Mouse (Mus musculus) right cerebral cortex, postnatal 36 days (tissue): Measurements from ENCODE around the gene Rnf225.
A peak's percentile ranks its signal among the peaks of the same experiment; 100 is the strongest.
"Not testable (repeated sequence)": the region's sequence is repeated elsewhere in the genome, so short reads cannot be mapped to it uniquely, and the experiment has no call there.

ENCODE experiments used
- DNase-seq, 2 experiments: peaks; one replicate each; pipeline ENCODE4 v3.0.0; 2022; ENCODE audit warnings: low spot score in 2 of 2, mixed read lengths in 1 of 2

Rnf225 gene

DNA sequence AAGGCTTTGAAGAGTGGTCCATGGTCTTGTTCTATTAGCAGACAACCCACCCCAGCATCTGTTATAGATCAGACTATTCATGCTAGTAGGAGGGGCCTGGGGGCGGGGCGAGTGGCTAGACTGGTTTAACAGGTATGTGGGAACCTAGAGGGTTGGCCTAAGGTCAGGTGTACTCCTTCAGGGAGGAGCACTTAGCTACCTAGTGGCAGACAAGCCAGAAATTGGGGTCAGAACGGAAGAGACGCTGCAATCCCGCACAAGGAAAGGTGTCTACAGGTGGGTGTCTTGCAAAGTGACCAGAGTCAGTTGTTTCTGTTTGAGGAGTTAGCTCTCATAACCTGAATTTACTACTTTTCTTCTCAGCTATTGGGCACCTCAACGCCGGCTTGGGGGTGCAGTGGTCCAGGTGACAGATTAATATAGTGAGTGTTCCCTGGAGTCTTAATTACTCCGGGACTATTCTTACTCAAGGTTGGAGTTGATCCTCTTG, at the start of gene Rnf225:
Gene Rnf225, plus strand, starts transcription at position 226 of the 490 bp plus-strand sequence.
- no peak for DNase-seq

DNA sequence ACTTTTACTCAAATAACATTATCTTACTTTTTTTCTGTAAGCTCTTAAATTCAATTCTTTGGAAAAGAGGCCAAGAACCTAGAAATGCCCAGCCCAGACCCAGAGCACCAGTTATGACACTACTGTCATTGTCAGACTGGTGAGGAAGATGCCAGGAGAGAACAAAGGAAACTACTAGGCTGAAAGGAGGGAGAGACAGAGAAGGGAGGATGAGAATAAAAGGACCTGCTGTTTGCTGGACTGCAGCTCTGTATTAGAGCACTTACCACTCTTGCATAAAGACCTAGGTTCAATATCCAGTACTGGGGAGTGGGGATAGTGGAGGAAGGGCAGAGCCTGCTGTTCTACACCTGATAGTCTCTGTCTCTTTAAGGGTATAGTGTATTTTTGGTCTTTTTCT, 47.2 kb upstream of the Rnf225 start:
- DNase-seq = no peak

DNA sequence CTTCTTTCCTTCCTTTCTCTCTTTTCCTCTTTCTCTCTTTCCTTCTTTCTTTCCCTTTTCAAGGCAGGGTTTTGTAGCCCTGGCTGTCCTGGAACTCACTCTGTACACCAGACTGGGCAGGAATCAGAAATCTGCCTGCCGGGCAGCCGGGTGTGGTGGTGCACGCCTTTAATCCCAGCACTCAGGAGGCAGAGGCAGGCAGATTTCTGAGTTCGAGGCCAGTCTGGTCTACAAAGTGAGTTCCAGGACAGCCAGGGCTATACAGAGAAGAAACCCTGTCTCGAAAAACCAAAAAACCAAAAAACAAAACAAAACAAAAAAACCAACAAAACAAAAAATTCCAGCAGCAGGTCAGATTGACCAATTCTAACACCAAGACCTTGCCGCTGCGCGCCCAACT, 46.7 kb upstream of the Rnf225 start:
- not testable (repeated sequence) for DNase-seq

DNA sequence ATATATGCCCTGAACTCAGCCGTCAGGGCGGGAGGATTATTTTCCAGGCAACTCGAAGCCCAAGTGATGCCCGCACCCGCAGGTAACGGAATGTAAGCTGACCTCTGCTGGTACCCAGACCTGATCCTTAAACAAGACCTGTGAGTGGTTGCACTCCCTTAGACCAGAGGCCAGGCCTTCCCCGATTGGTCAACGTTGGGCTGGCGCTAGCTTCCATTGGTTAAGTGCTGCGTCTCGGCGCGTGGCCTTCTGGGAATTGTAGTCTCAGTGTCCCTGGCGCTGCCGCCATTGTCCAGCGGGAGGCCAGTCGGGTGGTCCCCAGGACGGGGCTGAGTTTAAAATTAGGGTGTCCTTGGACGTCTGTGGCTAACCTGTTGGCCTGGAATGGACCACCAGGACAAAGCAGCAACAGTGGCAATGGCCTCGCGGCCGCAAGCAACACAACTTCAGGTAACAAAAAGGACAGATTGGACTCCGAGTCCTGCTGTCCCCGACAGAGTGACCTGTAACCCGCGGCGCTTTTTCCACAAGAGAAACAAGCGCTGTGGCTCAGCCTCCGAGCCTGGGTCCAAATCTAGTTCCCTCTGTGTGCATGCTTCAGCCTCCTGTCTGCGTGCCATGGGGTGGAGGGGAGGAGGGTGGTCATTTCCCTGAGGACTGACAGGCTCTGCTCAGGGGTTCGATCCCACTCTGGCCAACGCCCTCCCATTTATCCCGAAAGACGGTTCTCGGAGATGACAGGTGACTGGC, 46.1 kb upstream of the Rnf225 start, which contains the start of gene Zfp128:
Gene Zfp128, plus strand, starts transcription at position 267 of the 750 bp plus-strand sequence.
- DNase-seq = peak; percentile 96 to 97

DNA sequence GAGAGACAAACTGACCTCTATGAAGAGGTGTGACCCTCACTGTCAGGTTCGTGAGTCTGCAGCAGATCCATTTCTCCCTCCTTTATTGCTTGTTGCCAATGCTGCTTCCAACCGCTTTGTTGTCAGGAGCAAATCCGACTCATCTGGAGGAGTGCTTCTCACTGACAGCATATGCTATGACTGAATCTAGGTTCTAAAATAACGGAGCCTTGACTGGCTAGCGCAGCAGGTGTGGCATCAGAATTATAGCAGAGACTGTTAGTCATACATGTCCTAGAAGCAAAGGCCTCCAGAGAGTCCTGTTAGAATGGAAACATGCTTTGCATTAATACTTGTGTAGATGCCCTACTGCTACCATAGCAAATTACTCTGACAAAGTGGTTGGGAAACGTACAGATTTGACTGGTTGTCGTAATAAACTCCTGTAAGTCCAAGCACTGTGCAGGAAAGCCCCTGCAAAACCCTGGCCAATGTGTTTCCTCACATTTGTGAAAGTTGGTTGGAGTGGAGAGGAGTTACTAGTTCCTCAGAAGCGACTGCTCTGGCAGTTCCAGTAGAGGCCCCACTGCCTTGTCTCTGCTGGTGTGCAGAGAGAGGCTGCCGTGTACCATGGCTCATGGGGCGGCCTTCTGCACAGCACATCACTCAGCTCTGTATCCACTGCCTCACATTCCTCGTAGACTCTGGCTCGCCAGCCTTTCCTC, 40.5 kb upstream of the Rnf225 start:
- DNase-seq = no peak

DNA sequence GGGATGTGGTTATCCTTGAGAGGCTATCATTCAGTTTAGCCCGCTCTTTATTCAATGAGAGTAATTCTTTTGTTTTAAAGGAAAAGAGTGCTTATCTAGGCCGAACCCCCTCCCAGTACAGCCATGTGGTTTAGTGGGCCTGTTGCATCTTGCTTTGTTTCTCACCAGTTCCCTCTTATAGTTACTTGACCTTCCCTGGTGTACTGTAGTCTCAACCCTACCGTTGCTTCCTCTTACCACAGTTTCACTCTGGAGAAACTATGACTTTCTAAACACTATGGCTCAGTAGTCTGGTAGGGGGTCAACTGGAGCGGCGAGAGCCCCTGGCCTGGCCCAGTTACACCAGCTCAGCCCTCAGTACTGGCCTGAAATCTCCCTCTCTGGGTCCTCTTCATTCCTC, 39.6 kb upstream of the Rnf225 start:
- no peak for DNase-seq

DNA sequence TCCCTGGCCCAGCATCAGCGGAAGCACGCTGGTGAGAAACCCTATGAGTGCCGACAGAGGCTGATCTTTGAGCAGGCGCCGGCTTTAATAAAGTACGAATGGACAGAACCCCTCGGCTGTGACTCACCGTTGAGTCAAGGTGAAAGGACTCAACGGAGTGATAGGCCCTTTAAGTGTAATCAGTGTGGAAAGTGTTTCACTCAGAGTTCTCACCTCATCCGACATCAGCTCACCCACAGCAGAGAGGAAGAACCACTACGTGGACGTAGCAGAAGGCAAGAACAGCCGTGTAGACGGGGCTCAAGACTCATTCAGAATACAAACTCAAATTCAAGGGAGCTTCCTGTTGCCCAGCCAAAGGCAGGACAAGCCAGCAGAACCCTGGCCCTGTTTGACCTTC, 36.3 kb upstream of the Rnf225 start:
- DNase-seq = no peak

DNA sequence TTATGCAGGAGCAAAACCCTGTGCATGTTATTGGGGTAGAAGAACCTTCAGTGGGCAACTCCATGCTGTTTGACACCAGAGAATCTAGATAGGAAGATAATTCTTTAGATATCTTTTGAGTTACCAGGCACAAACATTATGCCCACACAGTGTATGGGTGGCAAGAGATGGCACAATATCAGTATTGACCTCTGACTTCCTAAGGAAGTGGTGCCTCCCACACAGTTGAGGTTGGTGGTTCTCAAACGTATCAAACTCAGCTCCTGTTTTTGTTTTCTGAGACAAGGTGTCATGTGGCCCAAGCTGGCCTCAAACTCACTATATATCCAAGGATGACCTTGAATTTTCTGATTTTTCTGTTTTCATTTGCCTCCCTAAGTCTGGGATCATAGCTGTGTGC, 35.9 kb upstream of the Rnf225 start:
- DNase-seq = no peak

DNA sequence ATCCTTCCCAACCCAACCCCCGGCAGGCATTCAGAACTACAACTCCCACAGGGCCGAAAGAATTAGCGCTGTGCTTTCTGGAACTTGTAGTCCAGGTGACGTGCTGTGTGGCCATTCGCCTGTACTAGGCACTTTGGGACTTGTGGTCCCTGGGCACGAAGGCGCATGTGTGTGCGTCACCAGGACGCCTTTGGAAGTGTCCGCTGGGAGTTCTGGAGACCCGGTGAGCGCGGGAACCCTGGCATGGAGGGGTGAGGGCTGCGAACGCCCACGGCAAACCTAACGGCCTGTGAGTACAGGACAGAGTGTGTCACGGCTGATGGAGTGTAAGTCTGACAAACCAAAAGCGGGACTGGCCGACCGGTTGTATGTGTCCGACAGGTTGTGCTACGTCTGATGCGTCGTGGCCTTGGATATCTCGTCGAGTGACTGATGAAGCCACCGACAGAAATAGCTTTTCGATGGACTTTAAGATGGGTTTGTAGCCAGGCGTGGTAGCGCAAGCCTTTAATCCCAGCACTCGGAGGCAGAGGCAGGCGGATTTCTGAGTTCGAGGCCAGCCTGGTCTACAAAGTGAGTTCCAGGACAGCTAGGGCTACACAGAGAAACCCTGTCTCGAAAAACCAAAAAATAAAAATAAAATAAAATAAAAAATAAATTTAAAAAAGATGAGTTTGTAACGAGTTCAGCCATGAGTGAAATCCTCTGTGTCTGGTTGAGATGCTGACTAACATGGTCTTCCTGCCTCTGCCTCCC, 29.4 kb upstream of the Rnf225 start, which contains the start of gene Zscan22:
Gene Zscan22, plus strand, starts transcription at position 161 of the 756 bp plus-strand sequence.
- DNase-seq = peak; percentile 97 to 98

DNA sequence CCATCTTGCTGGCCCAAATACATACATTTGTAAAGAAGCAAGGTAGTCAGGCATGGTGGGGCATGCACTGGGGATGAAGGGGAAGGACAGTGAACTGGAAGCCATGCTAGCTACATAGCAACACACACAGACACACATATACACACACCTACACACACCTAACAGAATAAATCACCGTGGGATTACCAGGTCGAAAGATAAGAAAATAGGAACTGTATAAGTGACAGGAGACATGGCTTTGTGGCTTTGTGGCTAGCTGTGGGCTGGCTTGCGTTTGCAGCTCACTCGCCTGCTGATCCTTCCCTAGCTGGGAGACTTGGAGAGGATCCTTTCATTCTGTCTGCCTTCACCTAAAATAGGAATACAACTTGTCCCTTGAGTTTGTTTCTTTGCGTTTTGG, 25.7 kb upstream of the Rnf225 start:
- no peak for DNase-seq

DNA sequence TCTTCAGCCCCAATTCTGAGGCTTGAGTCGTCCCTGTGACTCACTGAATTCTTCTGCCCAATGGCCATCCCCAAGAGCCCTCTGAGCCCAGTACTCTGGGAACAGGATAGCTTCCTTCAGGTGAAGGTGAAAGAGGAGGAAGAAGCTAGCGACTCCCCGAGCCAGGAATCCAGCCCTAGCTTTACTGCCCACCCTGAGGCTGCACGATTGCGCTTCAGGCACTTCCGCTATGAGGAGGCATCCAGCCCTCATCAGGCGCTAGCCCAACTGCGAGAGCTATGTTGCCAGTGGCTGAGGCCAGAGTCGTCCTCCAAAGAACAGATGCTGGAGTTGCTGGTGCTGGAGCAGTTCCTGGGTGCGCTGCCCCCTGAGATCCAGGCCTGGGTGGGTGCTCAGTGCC, 23.6 kb upstream of the Rnf225 start:
- DNase-seq = no peak

DNA sequence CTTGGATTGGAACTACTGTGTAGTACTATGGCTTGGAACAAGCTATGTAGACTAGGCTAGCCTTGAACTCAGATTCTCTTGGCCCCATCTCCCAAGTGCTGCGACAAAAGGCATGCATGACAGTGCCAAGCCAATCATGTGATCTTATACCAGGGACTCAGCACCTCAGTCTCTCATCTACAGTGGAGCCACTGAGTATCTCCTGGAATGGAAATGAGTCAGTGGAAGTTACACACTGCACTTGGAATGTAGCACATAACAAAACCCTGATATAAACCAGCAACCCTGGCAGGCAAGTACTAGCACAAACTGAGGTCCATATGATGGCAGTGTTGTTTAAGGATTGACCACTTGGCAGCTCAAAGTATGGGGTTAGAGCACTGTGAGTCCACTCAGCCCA, 22.1 kb upstream of the Rnf225 start:
- DNase-seq = no peak

DNA sequence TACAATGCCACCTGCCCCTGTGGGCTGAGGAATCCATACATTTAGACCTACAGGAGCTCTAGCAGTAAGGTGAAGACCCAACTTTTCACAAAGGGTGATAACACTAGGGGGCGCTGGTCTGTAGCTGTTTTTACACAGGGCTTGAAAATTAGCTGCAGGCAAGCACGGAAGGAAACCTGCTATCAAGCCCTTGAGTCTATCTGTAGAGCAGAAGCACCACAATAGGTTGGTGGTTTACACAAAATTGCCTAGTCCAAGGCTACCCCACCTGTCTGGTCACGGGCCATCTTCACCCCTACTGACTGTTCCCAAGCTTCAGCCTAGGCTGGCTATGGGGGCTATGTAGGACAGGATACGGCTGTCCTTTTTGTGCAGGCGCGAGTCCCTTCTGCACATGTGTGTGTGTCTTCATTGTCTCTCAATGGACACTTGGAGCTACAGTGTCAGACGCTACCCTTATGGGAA, 17.7 kb upstream of the Rnf225 start:
- peak; percentile 57 to 59 for DNase-seq

DNA sequence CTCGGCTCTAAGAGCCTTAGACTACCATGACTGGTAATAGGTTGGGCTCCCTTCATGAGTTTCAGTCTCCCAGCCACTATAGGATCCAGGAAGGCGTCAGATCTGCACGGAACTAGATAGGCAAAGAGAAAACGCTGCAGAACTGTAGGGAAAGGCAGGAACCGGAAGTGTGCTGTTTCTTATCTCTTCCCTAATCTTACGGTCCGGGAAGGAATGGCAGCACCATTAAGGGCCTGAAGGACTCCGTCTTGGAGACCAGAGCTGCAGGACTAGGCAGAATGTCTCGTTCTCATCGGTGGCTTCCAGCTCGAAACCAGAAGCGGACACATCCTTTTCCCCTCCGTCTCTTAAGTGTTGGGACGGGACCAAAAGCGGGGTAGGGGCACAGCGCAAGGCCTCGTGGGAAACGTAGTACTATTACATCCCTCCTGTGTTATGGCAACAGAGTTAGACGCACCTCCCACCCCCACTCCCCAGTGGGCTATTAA, 17.0 kb upstream of the Rnf225 start:
- peak; percentile 50 to 54 for DNase-seq

DNA sequence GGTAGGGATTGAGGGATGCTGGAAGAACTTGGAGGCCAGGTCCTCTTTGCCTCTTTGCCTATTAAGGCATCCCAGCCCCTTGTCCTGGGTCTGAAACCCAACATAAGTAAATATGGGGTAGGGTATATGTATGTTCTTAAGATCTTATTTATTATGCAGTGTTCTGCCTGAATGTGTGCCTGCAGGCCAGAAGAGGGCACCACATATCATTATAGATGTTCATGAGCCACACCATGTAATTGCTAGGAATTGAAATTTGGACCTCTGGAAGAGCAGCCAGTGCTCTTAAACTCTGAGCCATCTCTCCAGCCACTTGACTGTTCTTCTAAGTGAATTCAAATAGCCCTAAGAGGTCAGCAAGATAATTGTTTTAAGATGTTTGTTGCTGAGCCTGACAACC, 13.7 kb upstream of the Rnf225 start:
- DNase-seq = no peak

DNA sequence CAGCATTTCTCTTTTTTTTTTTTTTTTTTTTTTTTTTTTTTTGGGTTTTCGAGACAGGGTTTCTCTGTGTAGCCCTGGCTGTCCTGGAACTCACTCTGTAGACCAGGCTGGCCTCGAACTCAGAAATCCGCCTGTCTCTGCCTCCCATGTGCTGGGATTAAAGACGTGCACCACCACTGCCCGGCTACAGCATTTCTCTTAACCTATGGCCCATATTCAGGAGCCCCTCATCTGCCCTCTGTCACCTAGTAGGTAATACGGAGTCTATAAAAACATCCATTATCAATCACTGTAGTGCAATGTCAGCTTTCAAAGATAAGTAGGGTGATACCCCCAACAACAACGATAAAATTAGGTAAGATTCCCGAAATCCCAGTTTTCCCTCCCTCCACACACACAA, 6.7 kb upstream of the Rnf225 start:
- not testable (repeated sequence) for DNase-seq

DNA sequence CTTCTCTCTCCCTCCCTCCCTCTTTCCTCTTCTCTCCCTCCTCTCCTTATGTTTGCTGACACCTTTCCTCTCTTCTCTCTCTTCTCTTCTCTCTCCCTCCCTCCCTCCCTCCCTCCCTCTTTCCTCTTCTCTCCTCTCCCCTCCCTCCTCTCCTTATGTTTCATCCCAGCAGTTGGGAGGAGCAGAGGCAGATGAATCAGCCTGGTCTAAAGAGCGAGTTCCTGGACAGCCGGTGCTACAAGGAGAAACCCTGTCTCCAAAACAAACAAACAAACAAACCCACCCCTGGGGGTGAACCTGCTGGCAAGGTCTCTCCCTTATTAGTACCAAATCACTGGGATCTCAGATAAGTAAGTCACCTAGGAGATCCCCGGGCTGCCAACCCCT, 5.9 kb upstream of the Rnf225 start:
- DNase-seq = no peak

DNA sequence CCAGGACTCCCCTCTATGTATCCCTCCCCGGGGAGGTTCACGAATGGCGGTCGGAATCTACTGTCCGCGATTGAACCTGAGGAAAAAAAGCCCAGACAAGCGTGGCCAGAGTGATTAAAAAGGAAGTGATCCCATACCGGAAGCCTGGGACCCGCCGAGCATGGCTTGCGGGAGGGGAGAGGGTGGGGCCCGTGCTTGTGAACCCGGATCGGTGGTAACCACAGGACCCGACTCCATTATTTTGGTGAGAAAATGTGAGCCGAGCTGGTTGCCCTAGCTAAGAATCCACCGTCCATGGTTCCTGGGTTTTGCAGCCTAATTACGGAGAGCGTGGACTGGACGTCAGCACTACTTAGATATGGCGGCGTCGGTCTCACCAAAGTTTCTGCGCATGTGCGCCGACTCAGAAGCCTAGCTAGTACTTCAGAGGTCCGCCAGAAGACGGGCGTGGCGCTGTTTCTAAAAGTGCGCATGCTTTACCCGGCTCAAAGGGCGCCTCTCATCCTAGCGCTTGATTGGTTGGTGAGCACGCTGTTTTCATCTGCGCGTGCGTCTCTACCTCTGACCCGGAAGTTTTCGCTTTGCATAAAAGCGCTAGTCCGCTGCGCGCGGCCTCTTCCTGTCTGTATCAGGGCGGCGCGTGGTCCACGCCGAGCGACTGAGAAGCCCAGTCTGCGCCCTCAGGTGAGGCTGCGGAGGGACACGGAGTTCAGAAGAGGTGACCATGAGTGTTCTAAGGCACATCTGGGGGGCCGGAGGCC, 5.3 kb upstream of the Rnf225 start, which contains the start of gene Rps5:
Gene Rps5, plus strand, starts transcription at position 586 of the 761 bp plus-strand sequence.
- peak; percentile 99 for DNase-seq

DNA sequence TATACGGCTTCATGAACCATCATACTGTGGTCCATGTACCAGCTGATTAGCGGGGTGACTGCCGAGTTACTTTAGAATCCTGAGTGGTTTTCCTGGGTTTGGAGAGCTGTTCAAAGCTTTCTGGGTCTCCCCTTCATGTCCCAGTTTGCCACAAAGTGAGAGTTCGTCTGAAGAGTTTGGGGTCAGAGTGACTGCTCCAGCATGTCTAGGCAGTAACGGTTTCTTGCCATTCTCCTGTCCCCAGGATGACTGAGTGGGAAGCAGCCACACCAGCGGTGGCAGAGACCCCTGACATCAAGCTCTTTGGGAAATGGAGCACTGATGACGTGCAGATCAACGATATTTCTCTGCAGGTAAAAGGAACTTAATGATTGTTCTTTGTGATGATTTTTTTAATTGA, 4.5 kb upstream of the Rnf225 start:
- no peak for DNase-seq

DNA sequence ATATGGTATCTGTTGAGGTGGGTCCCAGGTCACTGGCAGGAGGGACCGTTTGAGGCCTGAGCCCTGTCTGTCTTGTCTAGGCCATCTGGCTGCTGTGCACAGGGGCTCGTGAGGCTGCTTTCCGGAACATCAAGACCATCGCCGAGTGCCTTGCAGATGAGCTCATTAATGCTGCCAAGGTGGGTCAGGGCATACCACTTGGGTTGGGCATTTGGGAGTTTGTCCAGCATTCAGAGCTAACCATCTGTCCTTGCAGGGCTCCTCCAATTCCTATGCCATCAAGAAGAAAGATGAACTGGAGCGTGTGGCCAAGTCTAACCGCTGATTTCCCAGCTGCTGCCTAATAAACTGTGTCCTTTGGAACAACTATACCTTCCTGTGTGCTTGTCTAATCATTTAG, 900 bp upstream of the Rnf225 start:
- no peak for DNase-seq
